Mouse (Mus musculus): ENCODE data around the gene Rftn1. TPM values are rescaled to one million over a fixed set of nuclear protein-coding genes. Genes with fewer than 3 reads are reported as not detected.

Gene Rftn1
- polyA plus RNA-seq, 1 experiment from 2014 or later = 4.2 TPM

GRCm38 (mm10) chr17:50110650-50111415, 79.6 kb downstream of the Rftn1 start:
- Histone ChIP-seq H3K27ac (replicated peaks) (no peak overlapping the region), H3K9me3 (replicated peaks) (no peaks in the 10 kb centered on the region), H3K4me3 (no peak overlapping the region), H3K4me1 (peaks cover 2% of the 10 kb centered on the region; the same call in 1 of the 2 replicates), H3K27me3 (ENCODE audit: low read depth, poor library complexity, severe bottlenecking) (no peaks in the 10 kb centered on the region), H3K36me3 (no peaks in the 10 kb centered on the region)
- WGBS = 76% methylated on average over 14 of the region's 14 CpGs
- no peak for DNase-seq (ENCODE audit: low spot score)

GRCm38 (mm10) chr17:50106811-50107210, 83.7 kb downstream of the Rftn1 start:
- H3K9me3 ChIP-seq (replicated peaks) = 0 out of 2 replicates have a peak, but pooled peaks cover 7% of the 10 kb centered on the region
- H3K27ac ChIP-seq (replicated peaks) = no peak overlapping the region
- DNase-seq (ENCODE audit: low spot score) = no peak
- 97% methylated on average over 10 of the region's 10 CpGs for WGBS
- no peaks in the 10 kb centered on the region for H3K27me3 ChIP-seq (ENCODE audit: low read depth, poor library complexity, severe bottlenecking)
- H3K4me1 ChIP-seq = peaks cover 2% of the 10 kb centered on the region; the same call in 1 of the 2 replicates
- no peaks in the 10 kb centered on the region for H3K36me3 ChIP-seq
- H3K4me3 ChIP-seq = no peak overlapping the region

GRCm38 (mm10) chr17:50104131-50104530, 86.3 kb downstream of the Rftn1 start:
- Histone ChIP-seq H3K27ac (replicated peaks) (no peak overlapping the region), H3K27me3 (ENCODE audit: low read depth, poor library complexity, severe bottlenecking) (no peaks in the 10 kb centered on the region), H3K4me3 (no peak overlapping the region), H3K9me3 (replicated peaks) (0 out of 2 replicates have a peak, but pooled peaks cover 7% of the 10 kb centered on the region), H3K36me3 (no peaks in the 10 kb centered on the region), H3K4me1 (no peaks in the 10 kb centered on the region)
- WGBS = 94% methylated on average over 3 of the region's 3 CpGs
- DNase-seq (ENCODE audit: low spot score) = no peak

GRCm38 (mm10) chr17:50101416-50101815, 89.1 kb downstream of the Rftn1 start:
- Histone ChIP-seq H3K9me3 (replicated peaks) (0 out of 2 replicates have a peak, but pooled peaks cover 7% of the 10 kb centered on the region), H3K27ac (replicated peaks) (no peak overlapping the region), H3K27me3 (ENCODE audit: low read depth, poor library complexity, severe bottlenecking) (no peaks in the 10 kb centered on the region), H3K36me3 (no peaks in the 10 kb centered on the region), H3K4me3 (no peak overlapping the region), H3K4me1 (no peaks in the 10 kb centered on the region)
- DNase-seq (ENCODE audit: low spot score) = no peak
- 94% methylated on average over 3 of the region's 3 CpGs for WGBS

GRCm38 (mm10) chr17:50100070-50100469, 90.4 kb downstream of the Rftn1 start:
- Histone ChIP-seq H3K27me3 (ENCODE audit: low read depth, poor library complexity, severe bottlenecking) (no peaks in the 10 kb centered on the region), H3K36me3 (no peaks in the 10 kb centered on the region), H3K4me1 (no peaks in the 10 kb centered on the region), H3K27ac (replicated peaks) (no peak overlapping the region), H3K4me3 (no peak overlapping the region), H3K9me3 (replicated peaks) (0 out of 2 replicates have a peak, but pooled peaks cover 4% of the 10 kb centered on the region)
- DNase-seq (ENCODE audit: low spot score) = no peak
- WGBS = 78% methylated on average over 12 of the region's 12 CpGs

GRCm38 (mm10) chr17:50099378-50099777, 91.1 kb downstream of the Rftn1 start:
- no peak overlapping the region for H3K27ac ChIP-seq (replicated peaks)
- no peak overlapping the region for H3K4me3 ChIP-seq
- no peaks in the 10 kb centered on the region for H3K9me3 ChIP-seq (replicated peaks)
- no peaks in the 10 kb centered on the region for H3K4me1 ChIP-seq
- no peaks in the 10 kb centered on the region for H3K27me3 ChIP-seq (ENCODE audit: low read depth, poor library complexity, severe bottlenecking)
- no peaks in the 10 kb centered on the region for H3K36me3 ChIP-seq
- no peak for DNase-seq (ENCODE audit: low spot score)
- WGBS = 80% methylated on average over 8 of the region's 8 CpGs

GRCm38 (mm10) chr17:50098297-50098696, 92.2 kb downstream of the Rftn1 start:
- 86% methylated on average over 6 of the region's 6 CpGs for WGBS
- H3K36me3 ChIP-seq = no peaks in the 10 kb centered on the region
- no peak overlapping the region for H3K4me3 ChIP-seq
- H3K27ac ChIP-seq (replicated peaks) = no peak overlapping the region
- no peaks in the 10 kb centered on the region for H3K4me1 ChIP-seq
- H3K9me3 ChIP-seq (replicated peaks) = no peaks in the 10 kb centered on the region
- DNase-seq (ENCODE audit: low spot score) = no peak
- H3K27me3 ChIP-seq (ENCODE audit: low read depth, poor library complexity, severe bottlenecking) = no peaks in the 10 kb centered on the region

- 87% methylated on average over 5 of the region's 5 CpGs for WGBS
- no peak overlapping the region for H3K4me3 ChIP-seq
- no peak for DNase-seq (ENCODE audit: low spot score)
- H3K9me3 ChIP-seq (replicated peaks) = no peaks in the 10 kb centered on the region
- H3K27ac ChIP-seq (replicated peaks) = no peak overlapping the region
- H3K36me3 ChIP-seq = no peaks in the 10 kb centered on the region
- H3K27me3 ChIP-seq (ENCODE audit: low read depth, poor library complexity, severe bottlenecking) = no peaks in the 10 kb centered on the region
- H3K4me1 ChIP-seq = no peaks in the 10 kb centered on the region
Measured at GRCm38 (mm10) chr17:50097831-50098230, 92.6 kb downstream of the Rftn1 start.

- H3K4me3 ChIP-seq = no peak overlapping the region
- no peaks in the 10 kb centered on the region for H3K36me3 ChIP-seq
- DNase-seq (ENCODE audit: low spot score) = no peak
- H3K27me3 ChIP-seq (ENCODE audit: low read depth, poor library complexity, severe bottlenecking) = no peaks in the 10 kb centered on the region
- H3K4me1 ChIP-seq = no peaks in the 10 kb centered on the region
- no peaks in the 10 kb centered on the region for H3K9me3 ChIP-seq (replicated peaks)
- WGBS = 95% methylated on average over 4 of the region's 4 CpGs
- no peak overlapping the region for H3K27ac ChIP-seq (replicated peaks)
Measured at GRCm38 (mm10) chr17:50096305-50096704, 94.2 kb downstream of the Rftn1 start.

GRCm38 (mm10) chr17:50094596-50094995, 95.9 kb downstream of the Rftn1 start:
- no peak for DNase-seq (ENCODE audit: low spot score)
- Histone ChIP-seq H3K4me1 (no peaks in the 10 kb centered on the region), H3K27me3 (ENCODE audit: low read depth, poor library complexity, severe bottlenecking) (no peaks in the 10 kb centered on the region), H3K4me3 (no peak overlapping the region), H3K27ac (replicated peaks) (no peak overlapping the region), H3K36me3 (no peaks in the 10 kb centered on the region), H3K9me3 (replicated peaks) (no peaks in the 10 kb centered on the region)

GRCm38 (mm10) chr17:50094077-50094476, 96.4 kb downstream of the Rftn1 start:
- 89% methylated on average over 5 of the region's 5 CpGs for WGBS
- no peak for DNase-seq (ENCODE audit: low spot score)

GRCm38 (mm10) chr17:50093356-50093755, 97.1 kb downstream of the Rftn1 start:
- no peaks in the 10 kb centered on the region for H3K9me3 ChIP-seq (replicated peaks)
- no peak overlapping the region for H3K4me3 ChIP-seq
- no peak for DNase-seq (ENCODE audit: low spot score)
- H3K27me3 ChIP-seq (ENCODE audit: low read depth, poor library complexity, severe bottlenecking) = no peaks in the 10 kb centered on the region
- no peaks in the 10 kb centered on the region for H3K36me3 ChIP-seq
- H3K27ac ChIP-seq (replicated peaks) = no peak overlapping the region
- WGBS = 76% methylated on average over 3 of the region's 3 CpGs
- H3K4me1 ChIP-seq = no peaks in the 10 kb centered on the region

More at GRCm38 (mm10) chr17:50094077-50094476, 96.4 kb downstream of the Rftn1 start:
- no peaks in the 10 kb centered on the region for H3K4me1 ChIP-seq
- H3K27ac ChIP-seq (replicated peaks) = no peak overlapping the region
- no peak overlapping the region for H3K4me3 ChIP-seq
- no peaks in the 10 kb centered on the region for H3K36me3 ChIP-seq
- H3K27me3 ChIP-seq (ENCODE audit: low read depth, poor library complexity, severe bottlenecking) = no peaks in the 10 kb centered on the region
- H3K9me3 ChIP-seq (replicated peaks) = no peaks in the 10 kb centered on the region

- Histone ChIP-seq H3K9me3 (replicated peaks) (no peaks in the 10 kb centered on the region), H3K36me3 (no peaks in the 10 kb centered on the region), H3K27ac (replicated peaks) (no peak overlapping the region), H3K27me3 (ENCODE audit: low read depth, poor library complexity, severe bottlenecking) (no peaks in the 10 kb centered on the region), H3K4me1 (no peaks in the 10 kb centered on the region), H3K4me3 (no peak overlapping the region)
- 93% methylated on average over 8 of the region's 8 CpGs for WGBS
- no peak for DNase-seq (ENCODE audit: low spot score)
Measured at GRCm38 (mm10) chr17:50092848-50093247, 97.6 kb downstream of the Rftn1 start.
